Mouse (Mus musculus) layer of hippocampus, postnatal 14 days (tissue): ENCODE measurements around the gene Nrp1. TPM values are rescaled to one million over a fixed set of nuclear protein-coding genes. Genes with fewer than 3 reads are reported as not detected.

ENCODE experiments used
- DNase-seq, 2 experiments: peaks; one replicate each; pipeline ENCODE4 v3.0.0; 2021 to 2022; ENCODE audit warnings: low spot score in 2 of 2, mixed read lengths in 1 of 2
- total RNA-seq, 2 experiments: library from RNA; stranded (reverse); gene quantifications; 2 replicates each; pipeline ENCODE4 v1.2.3; 2021

Nrp1 gene
- total RNA-seq, 2 experiments from 2014 or later: 127 to 140 TPM

DNA sequence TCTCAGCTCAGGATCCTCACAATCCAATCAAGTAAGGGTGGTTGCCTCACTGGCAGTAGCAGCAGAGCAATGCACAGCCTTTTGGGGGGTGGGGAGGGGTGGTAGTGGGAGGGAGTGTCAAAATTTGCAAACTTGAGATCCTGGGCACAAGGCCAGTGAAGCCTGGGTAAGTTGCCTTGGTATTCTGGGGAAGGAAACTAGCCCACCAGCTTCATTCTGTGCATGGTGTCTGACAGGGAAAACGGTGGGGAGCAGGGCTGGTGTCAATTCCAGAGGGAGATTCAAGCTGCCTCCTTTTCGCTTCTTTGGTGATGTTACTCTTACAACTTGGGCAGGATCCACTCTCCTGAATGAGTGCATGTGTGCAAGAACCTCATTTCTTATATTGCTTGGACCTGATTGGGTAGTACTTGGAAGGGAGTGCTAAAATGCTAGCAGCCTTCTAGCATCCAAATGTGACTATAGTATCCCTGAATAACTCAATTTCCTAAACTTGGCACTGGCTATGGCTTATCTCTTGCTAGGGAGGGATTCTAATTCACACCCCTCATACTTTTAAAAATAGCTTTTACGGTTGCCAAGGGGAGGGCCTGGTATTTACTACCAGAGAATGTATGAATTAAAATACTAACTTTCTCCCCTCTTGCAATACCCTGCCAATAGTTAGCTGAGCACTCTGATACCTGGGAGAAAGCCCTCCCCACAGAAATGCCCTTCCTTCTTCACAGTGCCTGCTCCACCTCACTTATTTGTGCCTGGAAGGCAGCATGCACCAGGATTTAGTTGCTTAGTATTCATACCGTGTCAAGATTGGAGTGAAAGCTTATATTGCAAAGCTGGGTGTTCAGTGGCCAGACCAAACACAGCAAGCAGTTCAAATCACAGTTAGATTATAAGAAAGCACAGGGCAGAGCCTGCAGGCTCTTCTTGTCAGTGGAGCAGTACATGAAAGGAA, 57.6 kb downstream of the Nrp1 start:
- DNase-seq: peak; percentile 60 to 66

GRCm38 (mm10) chr8:128416896-128417295, 58.5 kb downstream of the Nrp1 start:
- DNase-seq: no peak

- peak in 1 of 2 experiments; percentile 26 for DNase-seq
These were observed 59.8 kb downstream of the Nrp1 start for GRCm38 (mm10) chr8:128417956-128418796.

- DNase-seq: no peak
These were observed 61.6 kb downstream of the Nrp1 start for GRCm38 (mm10) chr8:128419984-128420383.

DNA sequence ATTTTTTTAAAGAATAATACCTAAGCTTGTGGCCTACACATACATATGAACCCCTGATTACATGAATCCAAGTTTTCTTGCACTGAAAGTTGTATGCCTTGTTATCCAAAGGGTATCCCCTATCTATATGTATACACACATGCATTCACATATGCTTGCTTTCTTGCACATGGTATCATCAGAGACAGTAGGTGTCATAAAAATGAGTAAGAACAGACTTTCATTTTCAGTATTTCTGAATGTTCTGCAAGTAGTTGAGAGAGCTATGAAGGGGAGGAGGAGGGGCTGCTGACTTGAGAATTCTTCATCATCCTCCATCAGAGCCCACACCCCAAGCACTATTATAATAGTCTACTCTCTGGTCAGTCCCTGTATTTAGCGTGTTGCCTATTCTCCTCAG, 62.0 kb downstream of the Nrp1 start:
- DNase-seq: no peak

DNA sequence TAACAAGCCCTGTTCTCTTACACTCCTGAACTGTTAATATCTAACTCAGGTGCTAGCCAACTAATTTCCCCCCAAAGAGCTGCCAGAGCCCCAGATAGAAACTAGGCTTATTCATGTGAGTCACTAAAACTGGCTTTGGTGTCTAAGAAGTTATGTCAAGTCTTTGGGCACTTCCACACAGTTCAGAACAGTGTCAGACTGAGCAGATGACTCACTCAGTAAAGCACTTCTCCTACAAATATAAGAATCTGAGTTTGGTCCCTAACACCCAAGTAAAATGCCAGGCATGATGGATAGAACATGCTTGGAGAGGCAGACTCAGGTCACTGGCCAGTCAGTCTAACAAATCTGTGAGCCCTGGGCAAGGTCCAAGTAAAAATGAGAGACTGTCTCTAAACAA, 65.4 kb downstream of the Nrp1 start:
- DNase-seq: no peak

GRCm38 (mm10) chr8:128424626-128425333, 66.4 kb downstream of the Nrp1 start:
- no peak for DNase-seq

GRCm38 (mm10) chr8:128427071-128427470, 68.7 kb downstream of the Nrp1 start:
- DNase-seq: no peak

DNA sequence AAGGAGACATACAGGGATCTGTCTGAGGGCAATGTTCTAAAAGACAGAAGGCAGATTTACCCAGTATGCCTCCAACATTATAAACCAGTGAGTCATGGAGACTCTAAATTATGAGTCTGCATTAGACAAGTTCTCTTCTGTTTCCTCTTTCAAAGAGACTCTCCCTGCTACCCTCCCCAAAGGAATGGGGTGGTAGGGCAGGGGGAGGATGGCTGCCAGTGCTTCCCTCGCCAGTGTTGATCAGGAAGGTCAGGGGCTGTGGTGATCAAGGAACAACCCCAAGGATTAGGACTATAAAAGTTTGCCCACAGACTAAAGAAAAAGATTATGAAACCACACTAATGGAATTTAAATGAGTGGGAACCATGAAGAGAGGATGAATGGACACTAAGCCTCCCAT, 70.6 kb downstream of the Nrp1 start:
- no peak for DNase-seq

- no peak for DNase-seq
These were observed 72.7 kb downstream of the Nrp1 start for GRCm38 (mm10) chr8:128431082-128431481.

DNA sequence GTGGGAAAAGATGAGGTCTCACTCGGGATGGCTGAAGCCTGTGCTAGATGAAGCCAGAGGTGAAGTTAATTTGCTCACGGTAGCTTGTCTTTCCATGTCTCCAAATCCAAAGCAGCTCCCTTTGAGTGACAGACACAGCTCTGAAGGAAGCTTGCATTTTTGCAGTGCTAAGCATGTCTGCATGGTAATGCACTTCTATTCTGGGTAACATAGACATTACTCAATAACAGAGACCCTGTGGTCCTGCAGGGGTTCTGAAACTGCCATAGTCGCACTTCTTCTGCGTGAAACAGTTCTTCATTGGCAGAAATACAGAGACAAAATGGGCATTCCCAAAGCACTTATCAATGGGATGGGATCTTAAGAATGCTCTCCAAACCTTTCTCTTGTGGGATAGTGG, 77.3 kb downstream of the Nrp1 start:
- no peak for DNase-seq

- DNase-seq: peak in 1 of 2 experiments; percentile 52
These were observed 78.9 kb downstream of the Nrp1 start for GRCm38 (mm10) chr8:128437156-128437825.

DNA sequence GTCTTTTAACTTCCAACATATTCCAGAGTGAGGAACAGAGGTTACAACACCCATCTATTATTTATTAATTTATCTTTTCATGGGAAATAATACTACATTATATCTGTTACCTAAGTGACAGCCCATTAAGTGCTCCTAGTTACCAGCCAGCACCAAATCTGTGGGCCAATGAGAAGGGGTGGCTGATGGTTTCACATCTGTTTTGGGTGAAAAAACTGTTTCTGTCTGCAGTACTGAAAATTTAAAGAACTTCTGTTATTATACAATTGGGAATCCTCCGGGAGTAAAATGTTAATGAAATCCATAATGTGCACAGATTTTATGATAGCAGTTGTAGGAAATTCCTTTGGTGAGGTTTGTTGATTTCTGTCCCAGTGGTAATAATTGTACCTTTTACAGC, 83.0 kb downstream of the Nrp1 start:
- DNase-seq: no peak

- DNase-seq: no peak
These were observed 87.2 kb downstream of the Nrp1 start for GRCm38 (mm10) chr8:128445596-128445995.

DNA sequence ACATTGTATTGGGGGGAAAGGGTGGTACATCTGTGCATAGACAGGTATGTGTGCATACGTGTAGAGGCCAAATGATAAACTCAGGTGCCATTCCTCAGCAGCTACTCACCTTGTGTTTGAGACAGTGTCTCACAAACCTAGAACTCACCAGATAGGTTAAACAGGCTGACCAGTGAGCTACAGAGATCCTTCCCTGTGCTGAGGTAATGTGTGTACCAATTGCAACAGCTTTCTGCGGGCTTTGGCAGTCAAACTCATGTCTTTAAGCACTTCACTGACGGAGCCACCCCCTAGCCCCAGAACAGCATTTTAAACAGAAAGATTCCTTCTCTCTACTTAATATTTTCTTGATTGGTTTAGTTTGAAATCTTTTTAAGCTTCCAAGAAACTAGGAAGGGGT, 88.2 kb downstream of the Nrp1 start:
- no peak for DNase-seq

GRCm38 (mm10) chr8:128447320-128447719, 88.9 kb downstream of the Nrp1 start:
- DNase-seq: no peak

DNA sequence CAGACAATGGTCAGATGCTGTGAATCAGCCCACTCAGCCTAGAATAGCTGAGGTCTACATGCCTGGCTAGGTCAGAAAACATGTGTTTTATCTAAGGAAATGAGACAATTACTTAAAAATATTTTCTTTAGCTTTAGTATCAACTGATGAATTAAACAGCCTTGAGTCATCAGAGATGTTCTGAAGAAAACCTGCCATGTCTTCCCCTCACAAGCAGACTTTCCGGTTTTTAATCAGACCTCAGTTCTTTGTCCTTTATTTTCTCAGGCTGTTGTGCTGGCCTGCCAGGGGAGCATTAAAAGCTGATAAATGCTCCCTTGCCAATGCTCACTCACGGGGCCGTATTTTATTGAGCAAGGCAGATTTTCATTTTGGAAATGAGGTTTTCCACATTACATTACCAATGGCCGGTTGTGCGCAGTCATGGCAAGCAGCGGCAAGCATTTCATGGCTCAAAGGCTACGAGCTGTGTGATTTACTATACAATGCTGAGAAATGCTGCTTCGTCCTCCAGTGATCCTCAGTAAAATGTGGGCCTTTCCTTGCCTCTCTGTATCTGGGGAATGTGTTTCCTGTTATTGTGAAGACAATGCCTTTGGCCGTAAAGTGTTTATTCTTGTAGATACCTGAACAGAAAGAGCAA, 92.1 kb downstream of the Nrp1 start:
- no peak for DNase-seq

DNA sequence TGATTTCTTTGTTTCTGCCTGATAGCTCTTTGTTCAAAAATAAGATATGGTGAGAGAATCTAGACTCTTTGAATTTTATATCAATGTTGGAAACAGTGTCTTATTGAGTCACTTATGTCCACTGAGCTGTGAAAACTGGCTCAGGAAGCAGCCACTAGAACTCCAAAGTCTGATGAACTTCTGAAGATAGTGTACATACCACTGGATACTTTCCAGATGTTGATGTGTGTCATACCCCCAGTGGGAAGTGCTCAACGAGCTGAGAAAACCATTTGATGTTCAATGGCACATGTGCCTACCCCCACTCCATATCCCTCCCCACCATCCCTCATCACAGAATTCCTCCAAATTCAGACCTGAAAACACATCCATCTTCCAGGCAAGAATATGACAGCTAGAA, 92.7 kb downstream of the Nrp1 start:
- no peak for DNase-seq

GRCm38 (mm10) chr8:128453471-128453870, 95.1 kb downstream of the Nrp1 start:
- DNase-seq: no peak

GRCm38 (mm10) chr8:128454026-128454425, 95.6 kb downstream of the Nrp1 start:
- DNase-seq: no peak
